Mouse (Mus musculus) brain, adult 2 months (tissue): ENCODE data around the gene 4933402J07Rik.
A peak's percentile ranks its signal among the peaks of the same experiment; 100 is the strongest.

Source experiments
- DNase-seq: peaks from one replicate; pipeline ENCODE4 v3.0.0; 2011; ENCODE audit warnings: low read depth, low spot score

4933402J07Rik gene

DNA sequence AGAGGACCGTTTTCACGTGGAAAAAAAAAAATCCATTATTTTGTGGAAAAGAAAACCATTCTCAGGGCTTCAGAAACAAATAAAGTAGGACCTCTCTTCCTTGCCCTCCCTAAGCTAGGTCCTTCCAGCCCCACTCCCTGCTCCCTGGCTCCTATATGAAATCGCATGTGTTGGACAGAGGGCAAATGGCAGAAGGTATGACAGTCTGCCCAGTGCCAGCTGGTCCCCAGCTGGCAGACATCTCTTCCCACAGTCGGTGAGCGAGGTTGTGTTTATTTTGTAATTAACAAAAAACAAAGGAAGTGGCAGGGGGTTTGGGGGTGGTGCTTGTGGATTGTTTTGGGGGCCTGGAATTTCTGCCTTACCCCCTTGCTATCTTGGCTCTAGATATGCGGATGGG is 56.6 kb downstream of the 4933402J07Rik start:
- peak; percentile 88 for DNase-seq

DNA sequence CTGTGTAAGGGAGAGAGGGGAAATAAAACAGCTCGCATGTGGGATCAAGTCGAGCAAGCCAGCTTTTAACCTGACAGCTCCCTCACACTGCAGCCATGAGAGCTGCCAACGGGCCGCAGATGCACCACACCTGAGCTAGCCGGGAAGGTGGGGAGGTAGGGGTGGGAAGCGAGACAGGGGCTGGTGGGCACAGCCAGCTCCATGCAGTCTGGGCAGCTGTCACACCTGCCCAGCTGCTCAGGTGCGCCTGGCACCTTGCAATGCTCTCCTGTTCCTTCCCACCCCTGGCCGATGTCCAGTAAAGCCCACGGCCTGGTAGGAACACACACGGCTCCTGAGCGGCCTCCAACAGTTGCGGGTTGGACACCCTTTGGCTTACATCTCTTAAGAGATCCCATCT is 57.5 kb downstream of the 4933402J07Rik start:
- no peak for DNase-seq

DNA sequence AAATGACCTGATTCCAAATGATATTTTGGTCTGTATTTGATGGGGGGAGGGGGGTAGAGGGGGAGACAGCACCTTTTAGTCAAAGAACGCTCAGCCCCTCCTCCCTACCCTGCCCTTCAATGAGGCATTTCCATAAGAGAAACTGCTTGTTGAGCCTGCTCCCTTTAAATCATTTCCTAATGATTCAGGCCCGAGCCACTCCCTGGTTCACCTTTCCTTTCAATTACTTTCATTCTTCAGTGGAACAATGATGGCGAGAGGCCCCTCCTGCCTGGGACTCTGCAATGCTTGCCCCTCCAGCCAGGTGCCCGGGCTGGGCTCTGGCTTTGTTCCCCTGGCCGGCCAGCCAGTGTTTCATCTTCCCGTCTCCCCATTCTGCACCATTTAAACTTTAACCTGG is 66.0 kb downstream of the 4933402J07Rik start:
- DNase-seq, result no peak

DNA sequence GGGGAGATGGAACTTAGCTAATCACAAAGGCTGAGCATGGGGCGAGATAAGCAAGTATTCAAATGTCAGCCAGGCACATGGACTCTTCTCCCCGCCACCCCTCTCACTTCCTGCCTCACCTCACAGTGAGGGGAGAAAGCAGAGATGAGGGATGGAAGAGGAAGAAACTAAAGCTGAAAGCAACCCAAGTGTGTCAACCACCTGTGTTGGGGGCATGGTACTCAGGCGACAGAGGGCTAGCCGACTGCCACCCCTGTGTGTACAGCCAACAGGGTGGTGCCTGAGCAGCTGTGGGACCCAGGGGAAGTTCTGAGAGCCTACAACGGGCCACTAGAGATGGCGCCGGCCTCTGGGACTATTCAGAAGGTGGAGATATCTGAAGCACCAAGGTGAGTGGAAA is 68.1 kb downstream of the 4933402J07Rik start:
- DNase-seq, result no peak

DNA sequence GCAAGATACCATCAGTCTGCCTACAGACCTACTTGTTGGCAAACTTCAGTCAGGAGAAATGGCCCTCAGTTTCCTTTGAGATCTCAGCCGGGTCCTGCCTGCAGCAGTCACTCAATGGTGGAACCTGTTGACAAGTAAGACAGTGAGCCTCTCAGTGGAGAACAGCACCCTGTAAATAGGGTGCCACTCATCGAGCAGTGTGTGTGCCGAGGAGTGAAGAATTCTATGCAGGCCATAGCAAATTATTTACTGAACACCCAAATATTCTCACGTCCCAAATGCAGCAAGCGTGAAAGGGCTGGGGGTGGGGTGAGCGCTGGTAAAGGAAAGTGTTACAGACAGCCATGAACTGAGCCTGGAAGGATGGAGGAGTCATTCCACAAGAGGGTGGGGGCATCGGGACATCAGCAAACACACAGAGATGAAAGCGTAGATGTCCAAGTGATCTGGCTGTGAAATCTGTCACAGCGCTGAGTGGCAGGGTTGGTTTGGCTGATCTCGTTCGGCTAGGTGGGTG is 72.6 kb downstream of the 4933402J07Rik start:
- no peak for DNase-seq
